Mouse (Mus musculus) CD4-positive, CD25-positive, alpha-beta regulatory T cell (primary cell): ENCODE data around the gene Cdv3. TPM values are rescaled to one million over a fixed set of nuclear protein-coding genes. Genes with fewer than 3 reads are reported as not detected.

ENCODE experiments used
- polyA plus RNA-seq: library from polyadenylated mRNA; unstranded; fragments of 100-300 nt; shearing (Covaris generic); gene quantifications from one replicate; pipeline ENCODE4 v1.2.1, GENCODE M21; 2017

The Cdv3 gene
- polyA plus RNA-seq = 58.4 TPM

DNA sequence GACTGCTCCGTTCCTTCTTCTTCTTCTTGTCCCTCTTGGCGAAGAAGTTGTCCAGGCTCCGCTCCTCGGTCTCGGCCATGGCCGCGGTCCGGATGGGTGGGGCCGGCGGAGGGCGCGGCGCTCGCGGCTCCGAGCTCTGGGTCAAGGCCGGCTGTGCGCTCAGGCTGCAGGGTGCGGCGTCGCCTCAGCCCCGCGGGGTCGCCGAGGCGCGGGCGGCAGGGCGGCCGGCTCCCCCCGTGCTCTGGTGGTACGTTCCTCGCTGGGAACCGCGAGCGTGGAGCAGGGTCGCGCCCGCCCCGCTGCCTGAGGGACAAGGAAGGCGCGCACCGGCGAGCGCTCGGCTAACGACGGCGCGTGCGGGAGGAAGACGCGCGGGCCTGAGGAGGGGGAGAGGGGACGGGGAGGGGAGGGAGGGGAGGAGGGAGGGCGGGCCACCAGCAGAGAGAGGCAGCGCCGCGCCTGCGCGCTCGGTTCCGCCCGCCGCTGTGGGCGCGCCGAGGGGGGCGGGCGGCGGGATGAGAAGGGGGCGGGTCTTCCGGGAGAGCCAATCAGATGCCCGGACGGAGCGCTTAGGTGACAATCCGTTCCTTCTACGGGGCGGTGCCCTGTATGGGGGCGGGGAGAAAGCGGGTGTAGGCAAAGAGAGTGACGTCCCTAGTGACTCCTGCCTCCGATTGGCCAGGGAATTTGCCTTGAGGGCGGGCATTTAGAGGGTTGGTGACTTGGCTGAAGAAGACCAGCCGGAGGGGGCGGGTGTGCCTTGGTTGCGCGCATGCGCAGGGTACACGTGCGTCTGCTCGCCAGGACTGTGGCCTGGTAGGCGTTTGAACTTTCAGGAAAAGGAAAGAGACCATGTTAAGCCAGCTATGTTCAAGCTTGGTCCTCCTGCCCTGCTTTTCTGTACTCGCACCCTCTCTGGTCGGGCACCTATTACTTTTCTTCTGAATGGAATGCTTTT, at the start of gene Cdv3:
Cdv3 (minus strand) TSS at position 551 of the 958 bp plus-strand sequence.

GRCm38 (mm10) chr9:103304927-103305326, 60.7 kb downstream of the Cdv3 start, which contains the start of the genes 1300017J02Rik and Topbp1:
Gene 1300017J02Rik, minus strand, starts transcription at chr9:103305082.
Gene Topbp1, plus strand, starts transcription at chr9:103305215.

Other genes with a start within 250 kb of the Cdv3 start
- 40.4 TPM for gene Srprb, start 163.7 kb downstream of the Cdv3 start, polyA plus RNA-seq
- gene Gm20425, start 135.5 kb downstream of the Cdv3 start, polyA plus RNA-seq = 2.1 TPM
- gene Trf, start 135.4 kb downstream of the Cdv3 start, polyA plus RNA-seq = 5.6 TPM
- 1.3 TPM for gene 1300017J02Rik, start 60.8 kb downstream of the Cdv3 start, polyA plus RNA-seq
- gene Topbp1, start 60.6 kb downstream of the Cdv3 start, polyA plus RNA-seq = 57.0 TPM
- 0.95 TPM for gene Bfsp2, start 114.6 kb upstream of the Cdv3 start, polyA plus RNA-seq